Mouse (Mus musculus): ENCODE data around the gene Dnmbp.
"Not testable (repeated sequence)": the region's sequence is repeated elsewhere in the genome, so short reads cannot be mapped to it uniquely, and the experiment has no call there.

DNA sequence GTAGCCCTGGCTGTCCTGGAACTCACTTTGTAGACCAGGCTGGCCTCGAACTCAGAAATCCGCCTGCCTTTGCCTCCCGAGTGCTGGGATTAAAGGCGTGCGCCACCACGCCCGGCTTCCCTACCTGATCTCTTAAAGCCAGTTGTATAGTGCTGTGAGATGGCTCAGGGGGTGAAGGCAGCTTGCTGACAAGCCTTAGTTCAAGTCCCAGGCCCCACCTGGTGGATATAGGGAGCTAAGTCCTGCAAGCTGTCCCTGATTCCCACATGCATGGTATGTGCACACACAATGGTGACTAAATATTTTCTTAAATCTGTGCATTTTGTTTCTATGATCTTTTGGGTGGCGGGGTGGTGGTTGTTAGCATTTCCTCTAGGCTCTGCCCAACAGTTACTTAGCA, 12.9 kb upstream of the Dnmbp start:
- TF ChIP-seq CTCF (IDR thresholded peaks at IDR 0.05; ENCODE audit: borderline replicate concordance, control insufficient read depth, extremely low read depth, insufficient read depth, low read length, poor library complexity); POLR2A (IDR thresholded peaks at IDR 0.05; ENCODE audit: control insufficient read depth, extremely low read depth, insufficient read depth, low read length, poor library complexity): not testable (repeated sequence)

Measured in thymus, adult 2 months (tissue).